Mouse (Mus musculus) cerebellum, postnatal 10 days (tissue): ENCODE measurements at regions not wholly inside any gene's neighbourhood (a gene's known extent, or its start where the extent isn't known, plus 50 kb on each side); places are given as distances from the start of the nearest gene placed in this dataset.

Experiments used
- DNase-seq, 2 experiments: peaks; one replicate each; pipeline ENCODE4 v3.0.0; 2021; ENCODE audit warnings: mixed read lengths in 2 of 2

DNA sequence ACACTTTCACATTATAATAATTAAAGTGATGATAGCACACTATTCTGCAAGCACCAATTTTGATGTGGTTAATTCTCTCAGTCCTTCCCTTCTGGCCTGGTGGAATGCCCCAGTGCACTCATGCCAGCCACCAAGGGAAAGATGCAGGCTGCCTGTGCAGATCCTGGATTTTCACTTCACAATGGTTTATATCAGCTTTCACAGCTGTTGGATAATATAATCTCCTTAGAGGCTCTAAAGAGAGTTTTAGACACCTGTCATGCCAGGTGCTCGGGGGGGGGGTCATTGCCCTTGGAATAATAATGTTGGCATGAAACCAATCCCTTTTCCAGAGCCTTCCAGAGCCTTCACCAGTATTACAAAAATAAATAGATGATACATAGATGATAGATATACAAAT, 377.1 kb downstream of the Zbbx start:
- DNase-seq = peak; percentile 41 to 54

- DNase-seq = no peak
Measured at GRCm38 (mm10) chr3:74778337-74778736, 386.5 kb downstream of the Zbbx start.

GRCm38 (mm10) chr3:74742123-74742522, 422.7 kb downstream of the Zbbx start:
- DNase-seq = peak; percentile 5 to 12

DNA sequence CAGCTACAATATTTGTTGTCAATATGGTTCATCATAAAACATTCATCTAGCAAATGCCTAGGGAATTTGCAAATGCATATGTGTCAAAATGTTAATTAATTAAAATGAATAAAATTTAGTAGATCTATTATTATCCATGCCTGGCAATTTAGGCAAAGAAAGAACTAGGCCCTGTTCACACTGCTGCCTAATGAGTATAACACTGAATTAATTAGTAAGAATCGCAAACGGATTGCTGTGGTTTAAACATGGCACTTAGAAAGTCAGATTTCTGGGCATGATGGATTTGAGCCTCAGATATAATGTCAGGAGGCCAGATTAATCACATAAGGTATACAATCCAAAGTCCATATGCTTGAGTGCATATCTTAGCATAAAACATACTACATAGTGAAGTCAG, 425.1 kb downstream of the Zbbx start:
- no peak for DNase-seq
